Mouse (Mus musculus) testis, postnatal 14 days (tissue): ENCODE measurements around the gene Mrpl57.

Experiments
- DNase-seq: peaks from one replicate; pipeline ENCODE4 v3.0.0; 2021; ENCODE audit warnings: low spot score

Mrpl57 gene

DNA sequence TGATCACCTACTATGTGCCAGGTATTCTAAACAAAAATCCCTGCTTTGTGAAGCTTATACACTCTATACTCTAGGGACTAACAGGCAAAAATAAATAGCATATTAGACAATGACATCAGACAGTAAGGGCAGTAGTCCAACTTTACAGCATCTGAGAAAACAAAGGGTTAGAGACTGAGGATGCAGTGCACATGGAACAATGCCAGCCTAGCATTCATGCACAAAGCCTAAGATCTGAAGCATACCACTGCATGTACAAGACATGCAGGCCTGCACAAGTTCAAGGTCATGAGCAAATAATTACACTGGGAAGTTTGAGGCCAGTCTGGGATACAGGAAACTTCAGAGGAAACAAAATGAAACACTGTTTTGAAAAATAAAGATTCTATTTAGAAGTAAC lies 33.5 kb downstream of the Mrpl57 start:
- no peak for DNase-seq

DNA sequence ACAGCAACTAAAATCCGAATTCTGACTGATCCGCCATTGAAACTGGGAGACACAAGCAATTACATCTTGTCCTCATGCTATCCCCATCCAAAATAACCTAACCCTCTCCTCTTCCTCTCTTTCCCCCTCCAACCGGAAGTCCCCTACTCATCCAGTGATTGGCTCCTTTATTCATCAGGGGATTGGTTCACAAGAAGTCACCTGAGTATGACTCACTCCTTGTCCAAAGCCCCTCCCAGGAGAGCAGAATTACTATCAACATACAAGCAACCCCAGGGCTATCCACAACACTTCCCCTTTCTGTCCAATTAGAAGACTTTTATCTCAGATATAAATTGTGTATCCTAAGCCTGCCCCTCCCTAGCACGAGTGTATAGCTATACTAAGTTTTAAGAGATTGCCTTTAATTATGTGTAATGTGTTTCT lies 36.0 kb downstream of the Mrpl57 start:
- no peak for DNase-seq

DNA sequence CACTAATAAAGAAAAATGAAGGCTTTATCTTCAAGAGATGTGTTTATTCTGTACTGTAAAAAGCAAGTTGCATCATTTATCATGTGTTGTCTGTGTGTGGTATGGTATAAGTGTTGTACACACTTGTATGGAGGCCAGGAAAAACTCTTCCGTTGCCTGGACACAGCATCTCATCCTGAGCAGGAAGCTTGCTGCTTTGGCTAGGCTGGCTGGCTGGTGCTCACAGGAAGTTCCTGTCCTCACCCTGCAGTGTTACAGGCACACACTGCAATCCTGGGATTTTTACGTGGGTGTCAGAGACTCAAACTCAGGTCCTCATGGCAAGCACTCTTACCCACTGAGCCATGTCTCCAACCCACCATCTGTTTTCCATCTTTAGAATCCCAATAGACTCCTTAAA lies 37.1 kb downstream of the Mrpl57 start:
- no peak for DNase-seq

DNA sequence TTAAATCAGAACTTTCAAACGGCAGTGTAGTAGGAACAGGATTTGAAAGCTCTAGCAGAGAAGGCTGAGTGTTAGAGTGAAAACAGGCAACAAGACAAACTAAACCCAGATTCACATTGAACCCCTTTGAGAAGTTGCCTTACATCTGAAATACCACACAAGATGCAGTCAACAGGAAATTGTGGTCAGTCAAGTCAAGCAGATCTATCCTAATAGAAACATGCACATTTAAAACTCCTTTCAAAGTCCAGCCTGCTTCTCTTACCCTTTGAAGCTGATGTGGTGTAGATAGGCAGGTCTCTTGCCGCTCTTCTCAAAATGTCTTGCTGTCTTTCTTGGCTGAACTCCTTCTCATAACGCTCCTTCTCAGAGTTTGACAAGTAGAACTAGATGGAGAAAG lies 39.2 kb downstream of the Mrpl57 start:
- DNase-seq, result no peak

DNA sequence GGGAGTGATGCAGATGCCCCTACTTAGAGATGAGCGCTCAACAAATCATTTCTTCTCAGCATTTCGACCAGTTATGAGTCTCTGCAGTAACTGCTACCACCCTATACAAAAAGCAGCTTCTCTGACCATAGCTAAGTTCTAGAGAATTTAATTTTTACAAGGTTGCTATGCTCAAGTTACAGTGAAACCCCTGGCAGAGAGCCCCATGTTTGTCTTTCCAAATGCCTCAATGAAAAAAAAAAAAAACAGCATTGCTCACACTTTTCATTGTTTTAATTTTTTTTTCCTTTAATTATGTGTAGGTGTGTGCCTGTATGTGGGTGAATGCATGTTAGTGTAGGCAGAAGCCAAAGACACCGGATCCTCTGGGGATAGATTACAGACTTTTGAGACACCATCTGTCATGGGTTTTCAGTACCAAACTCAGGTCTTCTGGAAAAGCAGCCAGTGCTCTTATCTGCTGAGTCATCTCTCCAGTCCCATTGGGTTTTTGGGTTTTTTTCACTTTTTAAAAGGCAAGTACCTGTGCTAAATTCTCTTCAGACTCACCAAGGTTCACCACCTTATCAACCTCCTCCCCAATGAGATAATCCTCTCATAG lies 40.7 kb downstream of the Mrpl57 start:
- DNase-seq, result no peak

DNA sequence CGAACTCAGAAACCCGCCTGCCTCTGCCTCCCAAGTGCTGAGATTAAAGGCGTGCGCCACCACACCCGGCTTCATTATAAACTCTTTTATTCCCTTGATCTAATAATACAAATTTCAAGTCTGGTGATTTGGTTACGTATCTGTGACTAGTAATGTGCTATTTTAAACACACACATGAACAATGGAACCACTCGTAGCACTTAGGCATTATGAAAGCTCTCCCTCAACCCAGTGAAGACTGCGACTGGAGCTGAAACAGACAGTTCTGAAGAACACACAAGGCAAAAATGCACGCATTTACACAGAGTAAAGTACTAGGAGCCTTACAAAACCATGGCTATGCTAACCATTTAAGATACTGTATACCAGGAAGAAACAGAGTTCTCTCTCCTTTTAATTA lies 51.9 kb downstream of the Mrpl57 start:
- no peak for DNase-seq
